Mouse (Mus musculus): ENCODE data around the gene Fry. TPM values are rescaled to one million over a fixed set of nuclear protein-coding genes. Genes with fewer than 3 reads are reported as not detected.

The Fry gene
- polyA plus RNA-seq, 1 experiment from 2014 or later = 3.2 TPM

DNA sequence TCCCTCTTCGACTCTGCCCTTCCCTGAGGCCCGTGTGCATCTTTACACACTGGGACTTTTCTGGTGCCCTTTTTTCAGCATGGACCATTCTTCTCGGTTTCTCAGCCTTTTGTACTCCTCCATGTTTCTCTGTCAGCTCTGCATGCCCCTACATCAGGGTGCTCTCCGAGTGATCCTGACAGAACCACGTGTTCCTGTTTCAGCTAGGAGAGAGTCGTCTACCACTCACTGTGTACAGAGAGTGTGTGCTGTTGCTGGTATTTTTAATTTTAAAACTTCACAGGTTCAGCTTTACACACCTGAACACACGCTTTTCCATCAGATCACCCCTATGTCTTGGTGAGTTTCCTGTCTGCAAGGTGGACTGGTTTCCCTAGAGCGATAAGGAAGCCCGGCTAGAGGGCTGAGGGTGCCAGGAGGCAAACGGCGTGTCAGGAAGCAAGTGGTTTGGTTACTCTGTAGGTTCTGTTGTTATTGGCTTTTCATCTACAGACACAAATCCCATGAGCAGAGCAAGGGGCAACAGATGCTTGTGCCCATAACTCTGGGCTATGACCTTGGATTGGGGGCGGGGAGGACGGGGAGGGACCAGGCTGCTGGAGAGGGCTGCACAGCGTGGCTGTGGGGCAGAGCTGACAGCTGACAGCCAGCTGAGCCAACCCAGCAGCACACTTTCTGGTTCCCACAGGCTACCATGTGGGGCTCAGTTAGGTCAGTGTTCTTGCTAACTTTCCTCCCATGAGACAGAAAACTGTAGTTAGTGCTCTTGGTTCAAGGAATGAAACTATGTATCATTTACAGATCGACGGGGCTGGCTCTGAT, 3.0 kb upstream of the Fry start:
- H3K4me3 ChIP-seq (ENCODE audit: low read depth, low read length) = peak overlapping the region; percentile 15
- no peak for ATAC-seq
- H3K27me3 ChIP-seq (ENCODE audit: insufficient read depth, low read length) = no peaks in the 10 kb centered on the region
- H3K4me2 ChIP-seq (ENCODE audit: low read depth, low read length) = peak overlapping the region; percentile 64
- no peak overlapping the region; the same call in 1 of the 2 replicates for H3K9ac ChIP-seq (replicated peaks)
- DNase-seq = peak; percentile 29
- no peaks in the 10 kb centered on the region for H3K36me3 ChIP-seq (replicated peaks; ENCODE audit: insufficient read depth, low read length)
- 35% methylated on average over 16 of the region's 16 CpGs for WGBS (ENCODE audit: insufficient replicate concordance)
- peaks cover 22% of the 10 kb centered on the region for H3K4me1 ChIP-seq (ENCODE audit: insufficient read depth)
- no peak overlapping the region for H3K27ac ChIP-seq (ENCODE audit: low read depth)
- TF ChIP-seq EP300 (IDR thresholded peaks at IDR 0.05; ENCODE audit: low read depth) (no peak), CTCF (IDR thresholded peaks at IDR 0.05; ENCODE audit: low read depth) (no peak)
- peaks cover 5% of the 10 kb centered on the region; the same call in 1 of the 2 replicates for H3K9me3 ChIP-seq (ENCODE audit: low read length)

- 45% methylated on average over 9 of the region's 9 CpGs for WGBS (ENCODE audit: insufficient replicate concordance)
- TF ChIP-seq CTCF (IDR thresholded peaks at IDR 0.05; ENCODE audit: low read depth) (no peak), EP300 (IDR thresholded peaks at IDR 0.05; ENCODE audit: low read depth) (no peak)
- DNase-seq = no peak
- Histone ChIP-seq H3K36me3 (replicated peaks; ENCODE audit: insufficient read depth, low read length) (no peaks in the 10 kb centered on the region), H3K9me3 (ENCODE audit: low read length) (peaks cover 5% of the 10 kb centered on the region; the same call in 1 of the 2 replicates), H3K27ac (ENCODE audit: low read depth) (no peak overlapping the region), H3K4me1 (ENCODE audit: insufficient read depth) (peaks cover 22% of the 10 kb centered on the region), H3K9ac (replicated peaks) (no peak overlapping the region), H3K4me2 (ENCODE audit: low read depth, low read length) (peak overlapping the region; percentile 64), H3K27me3 (ENCODE audit: insufficient read depth, low read length) (no peaks in the 10 kb centered on the region), H3K4me3 (ENCODE audit: low read depth, low read length) (no peak overlapping the region)
- no peak for ATAC-seq
Measured at GRCm38 (mm10) chr5:150116216-150116905, 2.1 kb upstream of the Fry start.

- Histone ChIP-seq H3K4me1 (ENCODE audit: insufficient read depth) (peaks cover 22% of the 10 kb centered on the region), H3K9ac (replicated peaks) (no peak overlapping the region), H3K27ac (ENCODE audit: low read depth) (no peak overlapping the region), H3K27me3 (ENCODE audit: insufficient read depth, low read length) (no peaks in the 10 kb centered on the region), H3K9me3 (ENCODE audit: low read length) (peaks cover 5% of the 10 kb centered on the region; the same call in 1 of the 2 replicates), H3K4me2 (ENCODE audit: low read depth, low read length) (peak overlapping the region; percentile 64; the same call in 1 of the 2 replicates), H3K4me3 (ENCODE audit: low read depth, low read length) (no peak overlapping the region), H3K36me3 (replicated peaks; ENCODE audit: insufficient read depth, low read length) (no peaks in the 10 kb centered on the region)
- TF ChIP-seq EP300 (IDR thresholded peaks at IDR 0.05; ENCODE audit: low read depth) = no peak
- peak; percentile 71 for TF ChIP-seq CTCF (IDR thresholded peaks at IDR 0.05; ENCODE audit: low read depth)
- ATAC-seq = no peak
- peak; percentile 34 for DNase-seq
- 86% methylated on average over 6 of the region's 6 CpGs for WGBS (ENCODE audit: insufficient replicate concordance)
Measured at GRCm38 (mm10) chr5:150116906-150117216, 1.6 kb upstream of the Fry start.

DNA sequence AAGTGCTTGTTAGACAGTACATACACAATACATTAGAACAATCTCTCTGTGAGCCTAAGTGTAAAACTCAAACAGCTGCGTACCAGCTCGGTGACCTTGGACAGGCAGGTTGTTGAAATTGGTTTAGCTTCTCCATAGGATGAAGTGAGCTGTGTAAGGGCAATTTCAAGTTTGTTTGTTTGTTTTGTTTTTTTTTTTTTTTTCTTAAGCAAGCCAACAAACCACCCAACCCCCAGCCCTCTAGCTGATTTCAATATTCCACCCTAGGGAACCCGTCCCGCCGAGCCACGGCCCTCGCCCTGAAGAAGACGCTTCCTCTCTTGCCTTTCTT, 356 bp upstream of the Fry start:
- no peak overlapping the region for H3K9ac ChIP-seq (replicated peaks)
- peaks cover 22% of the 10 kb centered on the region for H3K4me1 ChIP-seq (ENCODE audit: insufficient read depth)
- H3K27ac ChIP-seq (ENCODE audit: low read depth) = no peak overlapping the region
- no peaks in the 10 kb centered on the region for H3K27me3 ChIP-seq (ENCODE audit: insufficient read depth, low read length)
- DNase-seq = no peak
- H3K36me3 ChIP-seq (replicated peaks; ENCODE audit: insufficient read depth, low read length) = no peaks in the 10 kb centered on the region
- H3K9me3 ChIP-seq (ENCODE audit: low read length) = peaks cover 5% of the 10 kb centered on the region; the same call in 1 of the 2 replicates
- peak overlapping the region; percentile 71; the same call in 1 of the 2 replicates for H3K4me3 ChIP-seq (ENCODE audit: low read depth, low read length)
- TF ChIP-seq CTCF (IDR thresholded peaks at IDR 0.05; ENCODE audit: low read depth) (no peak), EP300 (IDR thresholded peaks at IDR 0.05; ENCODE audit: low read depth) (no peak)
- ATAC-seq = no peak
- H3K4me2 ChIP-seq (ENCODE audit: low read depth, low read length) = peak overlapping the region; percentile 87
- 11% methylated on average over 8 of the region's 8 CpGs for WGBS (ENCODE audit: insufficient replicate concordance)

DNA sequence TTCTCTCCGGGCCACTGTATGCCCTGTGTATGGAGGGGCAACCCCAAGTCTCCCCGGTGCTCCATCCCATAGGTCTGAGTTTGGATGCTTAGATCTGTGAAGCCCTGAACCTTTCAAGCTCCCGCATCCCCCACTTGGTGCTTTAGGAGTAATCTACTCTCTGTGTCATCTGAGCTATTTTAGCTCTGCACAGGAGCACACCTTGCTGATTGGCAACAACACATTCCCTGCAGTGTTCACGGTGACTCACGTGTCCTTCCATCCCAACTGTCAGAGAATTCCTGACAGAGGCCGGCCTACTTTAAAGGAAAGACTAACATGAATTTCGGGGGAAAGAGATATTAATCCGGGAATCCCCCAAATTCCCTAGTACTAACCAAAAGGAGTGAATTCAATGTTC, 2.2 kb downstream of the Fry start:
- TF ChIP-seq EP300 (IDR thresholded peaks at IDR 0.05; ENCODE audit: low read depth) (no peak), CTCF (IDR thresholded peaks at IDR 0.05; ENCODE audit: low read depth) (no peak)
- WGBS (ENCODE audit: insufficient replicate concordance) = 89% methylated on average over 8 of the region's 8 CpGs
- H3K27ac ChIP-seq (ENCODE audit: low read depth) = no peak overlapping the region
- H3K4me1 ChIP-seq (ENCODE audit: insufficient read depth) = peaks cover 18% of the 10 kb centered on the region
- no peak for ATAC-seq
- H3K27me3 ChIP-seq (ENCODE audit: insufficient read depth, low read length) = no peaks in the 10 kb centered on the region
- H3K4me2 ChIP-seq (ENCODE audit: low read depth, low read length) = no peak overlapping the region
- no peaks in the 10 kb centered on the region for H3K36me3 ChIP-seq (replicated peaks; ENCODE audit: insufficient read depth, low read length)
- DNase-seq = no peak
- H3K4me3 ChIP-seq (ENCODE audit: low read depth, low read length) = no peak overlapping the region
- H3K9me3 ChIP-seq (ENCODE audit: low read length) = peaks cover 5% of the 10 kb centered on the region; the same call in 1 of the 2 replicates
- H3K9ac ChIP-seq (replicated peaks) = no peak overlapping the region

GRCm38 (mm10) chr5:150122095-150122494, 3.6 kb downstream of the Fry start:
- H3K36me3 ChIP-seq (replicated peaks; ENCODE audit: insufficient read depth, low read length) = no peaks in the 10 kb centered on the region
- TF ChIP-seq EP300 (IDR thresholded peaks at IDR 0.05; ENCODE audit: low read depth) (no peak), CTCF (IDR thresholded peaks at IDR 0.05; ENCODE audit: low read depth) (no peak)
- peaks cover 2% of the 10 kb centered on the region; the same call in 1 of the 2 replicates for H3K9me3 ChIP-seq (ENCODE audit: low read length)
- H3K9ac ChIP-seq (replicated peaks) = no peak overlapping the region
- ATAC-seq (no peak), DNase-seq (no peak)
- no peaks in the 10 kb centered on the region for H3K27me3 ChIP-seq (ENCODE audit: insufficient read depth, low read length)
- H3K4me2 ChIP-seq (ENCODE audit: low read depth, low read length) = no peak overlapping the region
- WGBS (ENCODE audit: insufficient replicate concordance) = 73% methylated on average over 4 of the region's 4 CpGs
- H3K4me3 ChIP-seq (ENCODE audit: low read depth, low read length) = no peak overlapping the region
- no peak overlapping the region for H3K27ac ChIP-seq (ENCODE audit: low read depth)
- peaks cover 10% of the 10 kb centered on the region for H3K4me1 ChIP-seq (ENCODE audit: insufficient read depth)
